Mouse (Mus musculus) embryonic facial prominence, embryonic 13.5 days (tissue): ENCODE measurements at regions not wholly inside any gene's neighbourhood (a gene's known extent, or its start where the extent isn't known, plus 50 kb on each side); places are given as distances from the start of the nearest gene placed in this dataset.

Experiments
- ATAC-seq: fragments of 200-750 bp; cut with Nextera tagmentation; 2 replicates; pipeline ENCODE4 v1.8.0; 2017; ENCODE audit warnings: low read depth; ENCODE audit not compliant: insufficient number of reproducible peaks, insufficient read depth, low FRiP score, low TSS enrichment
- H3K27ac ChIP-seq: fragments of 300-500 bp; sonication (generic); 2 replicates; pipeline ENCODE4 v1.5.1; 2015; ENCODE audit warnings: moderate library complexity, mild to moderate bottlenecking, inconsistent platforms
- H3K27me3 ChIP-seq: fragments of 300-500 bp; sonication (generic); 2 replicates; pipeline ENCODE4 v1.6.1; 2015; ENCODE audit warnings: mild to moderate bottlenecking, inconsistent platforms
- H3K36me3 ChIP-seq: fragments of 300-500 bp; sonication (generic); 2 replicates; pipeline ENCODE4 v1.6.1; 2015; ENCODE audit warnings: mild to moderate bottlenecking, inconsistent platforms
- H3K4me1 ChIP-seq: fragments of 300-500 bp; sonication (generic); 2 replicates; pipeline ENCODE4 v1.6.1; 2015; ENCODE audit warnings: inconsistent platforms
- H3K4me2 ChIP-seq: fragments of 300-500 bp; sonication (generic); 2 replicates; pipeline ENCODE4 v1.6.1; 2015; ENCODE audit warnings: moderate library complexity, mild to moderate bottlenecking, inconsistent platforms
- H3K4me3 ChIP-seq: fragments of 300-500 bp; sonication (generic); 2 replicates; pipeline ENCODE4 v1.5.1; 2015; ENCODE audit warnings: mild to moderate bottlenecking, inconsistent platforms
- H3K9ac ChIP-seq: fragments of 300-500 bp; sonication (generic); 2 replicates; pipeline ENCODE4 v1.6.1; 2015; ENCODE audit warnings: mild to moderate bottlenecking, inconsistent platforms
- H3K9me3 ChIP-seq: fragments of 300-500 bp; sonication (generic); 2 replicates; pipeline ENCODE4 v1.6.1; 2016; ENCODE audit warnings: inconsistent platforms
- WGBS: fragments of 180-500 bp; shearing (Covaris S2); methylation state at CpG from one replicate; pipeline ENCODE4 v1.1.7; 2015; ENCODE audit warnings: mixed read lengths; 5-methylcytosine and 5-hydroxymethylcytosine counted together

DNA sequence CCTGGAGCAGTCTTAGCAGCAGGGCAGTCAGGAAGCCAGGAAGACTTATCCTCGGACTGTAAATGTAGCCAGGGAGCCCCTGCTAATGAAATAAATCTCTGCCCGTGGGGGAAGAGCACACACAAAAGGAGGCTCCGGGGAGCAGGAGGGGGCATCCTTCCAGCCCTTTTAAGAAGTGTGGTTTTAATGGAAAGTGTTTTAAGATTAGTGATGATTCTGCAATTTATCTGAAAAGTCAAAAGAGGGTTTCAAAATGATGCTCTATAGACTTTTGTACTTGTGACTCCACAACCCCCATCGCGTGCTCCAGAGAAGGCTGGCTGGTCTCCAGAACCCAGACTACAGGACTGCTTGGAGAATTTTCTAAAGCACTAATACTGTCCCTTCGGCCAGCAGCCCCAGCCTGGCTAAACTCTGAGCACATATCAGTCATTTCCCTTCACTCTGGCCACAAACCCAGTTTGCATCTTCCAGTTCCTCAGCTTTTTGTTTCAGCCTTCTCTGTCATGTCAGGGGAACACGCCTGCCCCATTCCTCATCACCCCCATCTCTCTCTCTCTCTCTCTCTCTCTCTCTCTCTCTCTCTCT is 202.0 kb upstream of the Spdye4c start:
- 22% methylated on average over 7 of the region's 7 CpGs for WGBS
- Histone ChIP-seq H3K36me3 (no peaks in the 10 kb centered on the region), H3K9ac (0 out of 2 replicates have a peak overlapping the region, but pooled peaks have one; percentile 44), H3K27ac (no peak overlapping the region), H3K4me1 (peaks cover 40% of the 10 kb centered on the region), H3K9me3 (no peaks in the 10 kb centered on the region), H3K4me2 (no peak overlapping the region), H3K4me3 (no peak overlapping the region), H3K27me3 (peaks cover 24% of the 10 kb centered on the region)
- ATAC-seq, result no peak

DNA sequence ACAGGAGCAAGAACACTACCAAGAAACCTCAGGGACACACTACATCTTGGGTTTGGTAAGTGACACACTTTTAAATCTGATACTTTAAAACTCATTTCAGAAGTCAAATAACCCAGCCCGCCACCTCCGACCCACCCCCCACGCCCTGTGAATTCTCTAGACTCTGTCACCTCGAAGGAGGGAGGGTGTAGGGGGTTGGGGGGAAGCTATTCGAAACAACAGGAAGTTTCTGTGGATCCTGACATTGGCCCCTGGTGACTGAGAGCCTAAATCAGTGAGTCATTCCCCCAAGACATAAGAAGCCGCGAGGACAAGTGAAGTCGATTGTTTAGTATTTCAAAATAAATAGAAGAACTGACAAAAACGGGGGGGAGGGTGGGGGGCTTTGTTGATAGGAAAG is 198.7 kb upstream of the Spdye4c start:
- ATAC-seq, result no peak

DNA sequence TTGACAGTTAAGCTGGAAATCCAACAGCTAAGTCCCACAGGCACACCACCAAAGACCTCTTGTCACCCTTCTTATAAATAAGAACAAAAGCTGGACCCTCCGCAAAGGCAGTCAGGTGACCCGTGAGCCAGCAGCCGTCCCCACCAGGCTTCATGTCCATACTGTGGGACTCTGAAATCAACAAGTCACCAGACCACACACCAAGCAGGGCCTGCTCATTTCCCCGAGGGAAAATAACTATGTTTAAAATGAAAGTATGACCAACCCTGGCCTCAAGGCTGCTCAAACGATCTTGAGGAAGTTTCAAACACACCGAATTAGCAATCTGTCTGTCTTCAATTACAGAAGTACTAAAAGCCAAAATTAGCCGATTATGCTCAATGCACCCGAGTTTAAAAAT is 197.6 kb upstream of the Spdye4c start:
- Histone ChIP-seq H3K36me3 (no peaks in the 10 kb centered on the region), H3K9me3 (no peaks in the 10 kb centered on the region), H3K4me3 (no peak overlapping the region), H3K27ac (no peak overlapping the region), H3K4me2 (peak overlapping the region; percentile 5; the same call in 1 of the 2 replicates), H3K9ac (no peak overlapping the region), H3K4me1 (peaks cover 37% of the 10 kb centered on the region), H3K27me3 (peaks cover 31% of the 10 kb centered on the region)
- no peak for ATAC-seq
- WGBS, result 22% methylated on average over 8 of the region's 8 CpGs

More for the DNA sequence above, 198.7 kb upstream of the Spdye4c start:
- Histone ChIP-seq H3K36me3 (no peaks in the 10 kb centered on the region), H3K4me3 (no peak overlapping the region), H3K4me1 (peaks cover 37% of the 10 kb centered on the region), H3K9me3 (no peaks in the 10 kb centered on the region), H3K4me2 (peak overlapping the region; percentile 7; the same call in 1 of the 2 replicates), H3K27ac (no peak overlapping the region), H3K27me3 (peaks cover 37% of the 10 kb centered on the region), H3K9ac (no peak overlapping the region)
- WGBS, result 5% methylated on average over 9 of the region's 9 CpGs

DNA sequence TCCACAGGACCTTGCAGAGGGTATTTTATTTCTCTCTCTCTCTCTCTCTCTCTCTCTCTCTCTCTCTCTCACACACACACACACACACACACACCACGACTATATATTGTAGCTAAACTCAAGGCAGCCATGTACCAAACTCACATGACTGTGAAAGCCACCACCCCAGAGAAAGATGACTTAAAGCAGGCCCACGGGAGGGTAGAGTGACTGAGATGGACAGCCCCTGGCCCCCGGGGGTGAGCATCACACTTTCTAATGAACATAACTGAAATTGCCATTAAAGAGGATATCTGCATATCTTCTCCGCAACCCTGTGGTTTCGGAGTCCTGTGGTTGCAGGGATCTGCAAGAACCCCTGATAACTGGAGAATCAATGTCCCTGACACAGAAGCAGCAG is 197.1 kb upstream of the Spdye4c start:
- H3K4me1 ChIP-seq, result peaks cover 33% of the 10 kb centered on the region
- 70% methylated on average over 5 of the region's 5 CpGs for WGBS

DNA sequence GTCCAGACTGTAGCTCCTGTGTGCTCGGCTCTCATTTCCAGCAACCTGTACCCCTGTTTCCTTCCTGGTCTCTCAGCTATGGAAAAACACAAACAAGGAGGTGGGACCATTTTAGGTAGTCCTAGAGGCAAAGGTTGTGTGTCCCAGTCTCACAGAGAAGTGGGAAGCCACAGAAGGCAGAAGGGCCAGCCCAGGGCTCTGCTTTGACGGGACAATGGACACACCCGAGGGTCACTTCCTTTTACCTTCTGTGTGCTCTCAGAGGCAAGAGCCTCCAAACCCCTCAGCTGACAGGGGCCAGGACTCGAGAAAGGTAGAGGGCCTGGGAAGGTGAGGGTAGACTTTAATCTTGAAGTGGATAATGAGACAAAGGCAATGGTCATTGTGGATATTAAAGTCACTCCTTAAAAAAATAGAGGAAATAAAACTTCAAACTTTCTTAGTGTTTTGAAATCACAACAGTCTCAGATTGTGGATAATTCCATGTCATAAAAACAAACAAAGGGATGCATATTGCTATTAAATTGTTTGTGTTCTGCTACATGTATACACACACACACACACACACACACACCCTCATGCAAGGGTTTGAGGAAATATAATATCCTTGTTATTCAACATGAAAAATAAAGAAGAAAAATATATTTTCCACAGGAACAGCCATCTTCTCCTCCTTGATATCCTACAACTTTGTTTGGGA is 195.6 kb upstream of the Spdye4c start:
- 50% methylated on average over 4 of the region's 4 CpGs for WGBS
- Histone ChIP-seq H3K9me3 (no peaks in the 10 kb centered on the region), H3K36me3 (no peaks in the 10 kb centered on the region), H3K27ac (no peak overlapping the region), H3K4me2 (no peak overlapping the region), H3K4me1 (peaks cover 27% of the 10 kb centered on the region), H3K4me3 (no peak overlapping the region), H3K27me3 (peaks cover 26% of the 10 kb centered on the region), H3K9ac (no peak overlapping the region)
- ATAC-seq, result 0 out of 2 replicates have a peak, but pooled peaks have one; percentile 6

More for the DNA sequence above, 197.1 kb upstream of the Spdye4c start:
- Histone ChIP-seq H3K9me3 (no peaks in the 10 kb centered on the region), H3K27ac (no peak overlapping the region), H3K9ac (no peak overlapping the region), H3K4me2 (no peak overlapping the region; the same call in 1 of the 2 replicates), H3K36me3 (no peaks in the 10 kb centered on the region), H3K4me3 (no peak overlapping the region), H3K27me3 (peaks cover 31% of the 10 kb centered on the region)
- ATAC-seq, result no peak

DNA sequence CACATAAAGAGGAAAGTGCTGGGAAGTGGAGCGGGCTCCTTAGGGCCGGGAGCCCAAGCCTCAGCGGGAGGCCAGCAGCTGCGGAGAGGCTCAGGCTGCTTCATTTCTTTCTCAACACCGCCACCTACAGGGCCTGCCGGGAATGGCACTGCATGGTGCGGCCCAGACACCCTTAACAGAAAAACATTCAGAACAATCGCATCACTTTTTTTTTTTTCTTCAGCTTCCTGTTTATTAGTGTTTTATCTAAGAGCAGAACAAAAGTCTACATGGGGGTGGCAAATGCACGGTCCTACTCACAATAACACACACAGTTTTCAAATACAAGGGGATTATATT is 195.0 kb upstream of the Spdye4c start:
- no peaks in the 10 kb centered on the region for H3K9me3 ChIP-seq
- H3K27me3 ChIP-seq, result peaks cover 26% of the 10 kb centered on the region
- no peak overlapping the region for H3K27ac ChIP-seq
- no peak overlapping the region for H3K4me2 ChIP-seq
- 3% methylated on average over 9 of the region's 9 CpGs for WGBS
- H3K36me3 ChIP-seq, result no peaks in the 10 kb centered on the region
- H3K4me3 ChIP-seq, result no peak overlapping the region
- H3K9ac ChIP-seq, result no peak overlapping the region
- peaks cover 28% of the 10 kb centered on the region for H3K4me1 ChIP-seq
- ATAC-seq, result peak; percentile 82

DNA sequence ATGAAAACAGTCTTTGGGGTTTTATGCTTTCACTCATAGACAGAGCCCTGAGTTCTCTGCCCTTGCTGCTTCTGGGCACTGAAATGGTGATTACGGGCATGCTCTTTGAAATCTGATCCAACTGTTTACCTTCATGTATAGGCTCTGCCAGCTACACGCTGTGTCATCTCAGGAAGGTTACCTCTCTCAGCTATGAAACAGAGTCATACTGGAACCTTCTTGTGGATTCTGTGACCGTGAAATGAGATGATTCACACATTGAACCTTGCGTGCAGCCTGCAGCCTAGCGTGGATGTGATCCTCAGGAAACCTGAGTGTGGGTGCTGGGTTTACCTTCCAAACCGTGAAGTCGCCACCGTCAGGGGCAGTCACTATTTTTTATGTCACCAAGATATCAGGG is 189.7 kb upstream of the Spdye4c start:
- no peaks in the 10 kb centered on the region for H3K36me3 ChIP-seq
- H3K27me3 ChIP-seq, result no peaks in the 10 kb centered on the region
- no peak overlapping the region for H3K9ac ChIP-seq
- peaks cover 31% of the 10 kb centered on the region for H3K4me1 ChIP-seq
- no peak overlapping the region for H3K27ac ChIP-seq
- no peaks in the 10 kb centered on the region for H3K9me3 ChIP-seq
- H3K4me3 ChIP-seq, result no peak overlapping the region
- no peak for ATAC-seq
- 61% methylated on average over 8 of the region's 8 CpGs for WGBS
- H3K4me2 ChIP-seq, result no peak overlapping the region

DNA sequence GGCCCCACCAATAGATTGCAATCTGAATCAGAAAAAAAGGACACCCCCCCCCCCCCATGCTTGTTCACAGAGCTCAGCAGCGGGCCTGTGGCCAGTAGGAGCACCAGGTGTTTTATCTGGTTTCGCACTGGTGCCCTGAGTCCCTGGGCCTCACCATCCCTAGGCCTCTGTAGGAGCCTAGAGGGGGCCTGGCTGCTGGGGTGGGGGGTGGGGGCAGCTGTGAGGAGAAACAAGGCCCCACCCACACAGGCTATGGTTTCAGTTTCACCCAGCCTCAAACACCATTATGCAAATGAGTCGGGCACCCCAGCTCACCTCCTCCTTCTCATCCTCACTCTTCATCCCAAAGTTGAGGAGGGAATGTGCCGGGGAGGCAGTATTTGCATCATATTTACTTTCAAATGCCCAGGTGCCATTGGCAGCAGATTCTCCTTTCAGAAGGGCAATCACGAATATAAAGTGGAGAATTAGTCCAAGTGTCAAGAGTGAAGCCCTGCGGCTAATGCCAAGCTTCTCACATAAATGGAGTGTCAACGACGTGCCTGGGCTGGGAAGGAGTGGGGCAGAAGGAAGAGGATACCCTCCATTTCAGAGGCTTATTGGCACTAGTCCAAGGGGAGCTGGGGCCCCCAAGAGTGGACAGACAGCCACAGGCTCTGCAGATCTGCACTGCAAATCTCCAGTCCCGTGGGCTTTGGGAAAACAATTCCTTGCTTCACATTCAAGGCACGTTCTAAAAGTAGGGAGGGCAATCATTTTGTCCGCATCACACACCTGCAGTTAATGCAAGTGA is 187.7 kb upstream of the Spdye4c start:
- Histone ChIP-seq H3K4me2 (0 out of 2 replicates have a peak overlapping the region, but pooled peaks have one; percentile 2), H3K9ac (no peak overlapping the region), H3K4me3 (no peak overlapping the region), H3K27ac (no peak overlapping the region), H3K4me1 (peaks cover 31% of the 10 kb centered on the region), H3K27me3 (no peaks in the 10 kb centered on the region), H3K36me3 (no peaks in the 10 kb centered on the region), H3K9me3 (no peaks in the 10 kb centered on the region)
- ATAC-seq, result no peak
- WGBS, result 31% methylated on average over 11 of the region's 11 CpGs

DNA sequence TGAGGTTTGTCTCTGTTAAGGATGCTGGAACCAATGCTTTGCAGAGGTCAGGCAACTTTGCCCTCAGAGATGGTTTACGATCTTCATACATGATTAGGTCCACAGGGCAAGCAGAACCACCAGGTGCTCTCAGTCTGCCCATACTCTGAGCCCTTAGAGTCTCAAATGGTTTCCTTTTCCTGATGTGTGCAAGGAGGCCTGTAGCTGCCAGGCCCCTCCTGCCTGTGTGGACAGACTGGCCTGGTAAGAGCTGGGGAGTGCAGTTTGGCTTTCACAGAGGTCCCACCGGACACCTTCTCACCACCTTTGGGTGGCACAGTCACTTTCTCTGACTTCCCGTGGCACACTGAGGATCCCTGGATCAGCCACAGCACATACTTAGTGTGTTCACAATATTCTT is 186.6 kb upstream of the Spdye4c start:
- H3K9ac ChIP-seq, result no peak overlapping the region
- ATAC-seq, result no peak
- WGBS, result 79% methylated on average over 3 of the region's 3 CpGs
- peaks cover 31% of the 10 kb centered on the region for H3K4me1 ChIP-seq
- H3K27me3 ChIP-seq, result no peaks in the 10 kb centered on the region
- no peaks in the 10 kb centered on the region for H3K36me3 ChIP-seq
- H3K4me3 ChIP-seq, result no peak overlapping the region
- no peaks in the 10 kb centered on the region for H3K9me3 ChIP-seq
- H3K27ac ChIP-seq, result no peak overlapping the region
- H3K4me2 ChIP-seq, result no peak overlapping the region

DNA sequence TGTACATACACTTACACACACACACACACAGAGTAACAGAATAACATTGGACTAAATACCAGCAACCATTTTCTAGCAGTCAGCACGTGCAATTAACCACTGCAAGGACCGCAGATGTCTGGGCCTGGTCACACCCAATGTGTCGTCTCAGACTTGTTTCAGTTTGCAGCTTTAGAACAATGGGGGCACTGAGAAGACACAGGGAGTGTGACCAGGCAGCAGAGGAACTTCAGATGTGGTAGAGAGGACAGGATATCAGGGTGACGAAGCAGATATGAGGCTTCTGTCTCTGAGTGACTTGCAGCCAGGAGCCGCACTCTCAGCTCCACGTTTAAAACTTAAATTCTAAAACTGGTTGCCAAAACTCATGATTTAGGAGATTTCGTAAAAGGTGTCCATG is 183.9 kb upstream of the Spdye4c start:
- H3K9me3 ChIP-seq, result no peaks in the 10 kb centered on the region
- peaks cover 20% of the 10 kb centered on the region for H3K4me1 ChIP-seq
- H3K4me3 ChIP-seq, result no peak overlapping the region
- 61% methylated on average over 7 of the region's 7 CpGs for WGBS
- H3K4me2 ChIP-seq, result no peak overlapping the region
- no peak for ATAC-seq
- no peak overlapping the region for H3K9ac ChIP-seq
- H3K36me3 ChIP-seq, result no peaks in the 10 kb centered on the region
- no peak overlapping the region for H3K27ac ChIP-seq
- H3K27me3 ChIP-seq, result no peaks in the 10 kb centered on the region

DNA sequence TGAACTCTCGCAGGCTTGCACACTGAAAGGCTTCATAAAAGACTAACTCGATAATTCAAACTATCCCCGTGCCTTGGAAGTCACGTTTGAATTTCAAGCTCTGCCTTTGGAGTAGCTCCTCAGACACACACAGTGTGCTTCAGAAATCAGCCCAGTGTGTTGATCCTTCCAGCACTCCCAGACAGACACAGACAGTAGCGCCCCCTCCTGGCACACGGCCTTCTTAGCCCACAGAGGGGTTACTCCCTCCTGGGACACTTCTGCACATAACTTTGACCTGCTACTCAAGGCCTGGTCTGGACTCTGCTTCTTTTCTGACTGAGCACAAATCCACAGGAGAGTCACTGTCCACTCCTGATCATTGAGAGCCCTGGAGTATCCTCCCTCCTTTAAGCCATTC is 182.3 kb upstream of the Spdye4c start:
- WGBS, result 36% methylated on average over 6 of the region's 6 CpGs
- Histone ChIP-seq H3K27ac (no peak overlapping the region), H3K4me3 (no peak overlapping the region), H3K9me3 (no peaks in the 10 kb centered on the region), H3K36me3 (no peaks in the 10 kb centered on the region), H3K4me2 (no peak overlapping the region), H3K27me3 (no peaks in the 10 kb centered on the region), H3K4me1 (peaks cover 4% of the 10 kb centered on the region), H3K9ac (no peak overlapping the region)
- no peak for ATAC-seq

DNA sequence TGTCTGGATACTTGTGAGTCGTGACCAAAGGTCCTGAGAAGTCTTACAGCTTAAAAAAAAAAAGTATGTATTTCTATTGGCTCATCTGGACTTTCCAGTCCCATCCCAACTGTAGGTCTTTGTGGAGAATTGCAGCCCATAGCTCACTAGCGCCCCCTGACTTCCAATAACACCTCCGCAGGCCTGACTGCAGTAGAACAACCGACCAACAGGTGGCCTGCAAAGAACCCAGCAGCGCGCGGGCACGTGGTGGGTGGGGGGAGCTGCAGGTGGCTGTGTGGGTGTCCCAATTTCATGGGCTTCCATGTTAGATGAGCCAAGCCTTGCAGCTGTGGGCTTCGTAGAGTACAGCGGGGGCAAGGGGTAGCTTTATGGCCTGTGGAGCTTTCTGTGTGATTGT is 178.7 kb upstream of the Spdye4c start:
- Histone ChIP-seq H3K27ac (no peak overlapping the region), H3K9ac (no peak overlapping the region), H3K9me3 (no peaks in the 10 kb centered on the region), H3K27me3 (no peaks in the 10 kb centered on the region), H3K4me2 (no peak overlapping the region), H3K4me3 (no peak overlapping the region), H3K36me3 (no peaks in the 10 kb centered on the region), H3K4me1 (no peaks in the 10 kb centered on the region; the same call in 1 of the 2 replicates)
- no peak for ATAC-seq
- WGBS, result 11% methylated on average over 10 of the region's 10 CpGs
